Mouse (Mus musculus): Measurements from ENCODE around the gene Hpf1.

DNA sequence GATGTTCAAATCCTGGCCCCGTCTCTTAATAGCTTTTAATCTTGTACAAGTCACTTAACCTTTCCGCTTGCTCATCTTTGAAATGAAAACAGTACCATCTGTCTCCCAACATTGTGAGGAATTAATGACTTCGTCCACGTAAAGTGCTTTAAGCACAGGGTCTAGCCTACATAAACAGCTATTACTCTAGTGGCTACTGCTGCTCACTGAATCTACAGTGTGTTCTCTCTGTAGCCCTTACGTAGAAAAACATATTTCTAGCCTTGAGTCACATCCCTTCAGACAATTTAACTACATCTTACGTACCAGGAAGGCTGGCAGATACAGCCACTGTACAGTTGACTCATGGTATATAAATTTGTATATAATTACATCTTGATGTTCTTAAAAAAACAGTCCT, 25.3 kb upstream of the Hpf1 start:
- TF ChIP-seq CTCF (conservative IDR thresholded peaks at IDR 0.05; ENCODE audit: insufficient read depth, insufficient read length, low read depth, low read length): no peak
- no peak for TF ChIP-seq POLR2A (IDR thresholded peaks at IDR 0.05; ENCODE audit: low read depth, low read length)

Data from kidney, adult 2 months (tissue).